Mouse (Mus musculus) spleen, adult 2 months (tissue): ENCODE data around the gene Nos1ap. TPM values are rescaled to one million over a fixed set of nuclear protein-coding genes. Genes with fewer than 3 reads are reported as not detected.

Source experiments
- DNase-seq, 2 experiments: peaks; one replicate each; pipeline versions ENCODE4 v3.0.0 to v3.0.0-alpha.2; 2012 to 2021; ENCODE audit warnings: low spot score in 2 of 2, low read depth in 1 of 2
- H3K27ac ChIP-seq: fragments of 200-500 bp; 2 replicates; pipeline ENCODE4 v1.5.1; 2012; ENCODE audit warnings: low read length, inconsistent platforms; ENCODE audit not compliant: insufficient read depth
- H3K27me3 ChIP-seq: fragments of 200-500 bp; 2 replicates; pipeline ENCODE4 v1.6.1; 2012; ENCODE audit warnings: mild to moderate bottlenecking, moderate library complexity, low read length, inconsistent platforms; ENCODE audit not compliant: control insufficient read depth, insufficient read depth
- H3K36me3 ChIP-seq: fragments of 200-500 bp; 2 replicates; pipeline ENCODE4 v1.6.1; 2012; ENCODE audit warnings: mild to moderate bottlenecking, low read length, inconsistent platforms; ENCODE audit not compliant: control insufficient read depth, insufficient read depth
- H3K4me1 ChIP-seq: fragments of 200-500 bp; 2 replicates; pipeline ENCODE4 v1.6.1; 2011; ENCODE audit warnings: inconsistent platforms; ENCODE audit not compliant: control insufficient read depth, insufficient read depth, insufficient read length
- H3K4me3 ChIP-seq: fragments of 200-500 bp; 2 replicates; pipeline ENCODE4 v1.5.1; 2011; ENCODE audit warnings: mild to moderate bottlenecking, inconsistent platforms; ENCODE audit not compliant: insufficient read depth, insufficient read length; ENCODE audit errors: extremely low read depth
- CTCF ChIP-seq: fragments of 200-500 bp; IDR thresholded peaks from 2 replicates; pipeline ENCODE4 v1.5.1; 2011; ENCODE audit warnings: mild to moderate bottlenecking, inconsistent platforms; ENCODE audit not compliant: insufficient read depth, insufficient read length, insufficient replicate concordance; ENCODE audit errors: extremely low read depth
- POLR2A ChIP-seq: fragments of 200-500 bp; IDR thresholded peaks from 2 replicates; pipeline ENCODE4 v1.6.1; 2011; ENCODE audit warnings: low read depth, low read length, inconsistent platforms
- WGBS: fragments of 180-500 bp; shearing (Covaris S2); methylation state at CpG from one replicate; pipeline ENCODE4 v1.1.7; 2018; 5-methylcytosine and 5-hydroxymethylcytosine counted together
- polyA plus RNA-seq: library from polyadenylated mRNA; depleted of rRNA; stranded (reverse); fragments of >200 nt; gene quantifications from 2 replicates; pipeline ENCODE4 v1.2.3, GENCODE M21; 2012

Gene Nos1ap
- polyA plus RNA-seq, 1 experiment, result 8.1 TPM

- no peak for TF ChIP-seq CTCF
- no peaks in the 10 kb centered on the region for H3K36me3 ChIP-seq
- no peak overlapping the region for H3K27ac ChIP-seq
- H3K27me3 ChIP-seq, result no peaks in the 10 kb centered on the region
- H3K4me3 ChIP-seq, result no peak overlapping the region
- H3K4me1 ChIP-seq, result no peaks in the 10 kb centered on the region
- DNase-seq, result no peak
These were observed 156.0 kb downstream of the Nos1ap start for GRCm38 (mm10) chr1:170433661-170434060.

DNA sequence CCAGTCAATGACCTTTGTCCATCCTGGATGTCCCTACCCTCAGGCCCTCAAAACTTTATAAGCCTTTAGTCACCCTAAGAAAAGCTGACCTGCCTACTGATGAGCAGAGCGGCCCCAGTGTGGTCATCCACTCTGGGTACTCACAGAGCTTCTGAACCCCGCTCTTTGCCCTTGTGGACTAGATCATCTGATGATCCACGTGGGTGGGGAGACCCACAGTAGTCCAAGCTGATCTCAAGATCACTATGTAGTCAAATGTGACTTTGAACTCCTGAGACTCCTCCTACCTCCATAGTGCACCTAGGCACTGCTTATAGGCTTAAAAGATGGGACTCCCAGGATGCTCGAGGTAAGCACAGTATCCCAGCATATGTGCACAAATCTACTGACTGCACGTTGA, 157.4 kb downstream of the Nos1ap start:
- Histone ChIP-seq H3K27me3 (no peaks in the 10 kb centered on the region), H3K27ac (no peak overlapping the region), H3K36me3 (no peaks in the 10 kb centered on the region), H3K4me3 (no peak overlapping the region), H3K4me1 (no peaks in the 10 kb centered on the region)
- WGBS, result 88% methylated on average over 5 of the region's 5 CpGs
- DNase-seq, result no peak
- TF ChIP-seq POLR2A (no peak), CTCF (no peak)

- no peaks in the 10 kb centered on the region for H3K4me1 ChIP-seq
- no peak overlapping the region for H3K4me3 ChIP-seq
- WGBS, result 96% methylated on average over 5 of the region's 5 CpGs
- H3K36me3 ChIP-seq, result no peaks in the 10 kb centered on the region
- H3K27ac ChIP-seq, result no peak overlapping the region
- TF ChIP-seq CTCF (no peak), POLR2A (no peak)
- H3K27me3 ChIP-seq, result no peaks in the 10 kb centered on the region
- no peak for DNase-seq
These were observed 158.3 kb downstream of the Nos1ap start for GRCm38 (mm10) chr1:170431312-170431711.

DNA sequence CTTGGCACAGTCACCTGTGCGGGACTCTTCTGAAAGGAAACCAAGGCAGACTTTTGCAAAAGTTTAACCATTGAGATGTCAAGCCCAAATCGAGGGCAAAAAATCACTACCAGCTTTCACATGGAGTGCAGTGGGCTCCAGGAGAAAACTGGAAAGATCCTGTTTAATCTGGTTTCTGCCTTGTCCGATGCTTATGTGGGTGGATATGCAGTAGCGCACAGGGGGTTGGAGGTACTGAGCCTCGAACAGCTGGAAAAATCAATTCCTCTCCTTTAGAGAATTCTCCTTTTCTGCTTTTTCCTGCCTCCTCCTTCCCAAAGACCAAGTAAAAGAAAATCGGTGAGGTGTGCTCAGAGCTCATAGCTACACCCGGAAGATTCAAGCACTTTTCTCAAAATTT, 159.0 kb downstream of the Nos1ap start:
- Histone ChIP-seq H3K27ac (no peak overlapping the region), H3K36me3 (no peaks in the 10 kb centered on the region), H3K4me1 (no peaks in the 10 kb centered on the region), H3K27me3 (no peaks in the 10 kb centered on the region), H3K4me3 (no peak overlapping the region)
- DNase-seq, result no peak
- WGBS, result 93% methylated on average over 7 of the region's 7 CpGs
- no peak for TF ChIP-seq POLR2A
- no peak for TF ChIP-seq CTCF

- no peaks in the 10 kb centered on the region for H3K27me3 ChIP-seq
- H3K27ac ChIP-seq, result no peak overlapping the region
- DNase-seq, result no peak
- no peaks in the 10 kb centered on the region for H3K4me1 ChIP-seq
- no peak overlapping the region for H3K4me3 ChIP-seq
- TF ChIP-seq CTCF (no peak), POLR2A (no peak)
- no peaks in the 10 kb centered on the region for H3K36me3 ChIP-seq
- WGBS, result 90% methylated on average over 6 of the region's 6 CpGs
These were observed 160.0 kb downstream of the Nos1ap start for GRCm38 (mm10) chr1:170429656-170430055.

DNA sequence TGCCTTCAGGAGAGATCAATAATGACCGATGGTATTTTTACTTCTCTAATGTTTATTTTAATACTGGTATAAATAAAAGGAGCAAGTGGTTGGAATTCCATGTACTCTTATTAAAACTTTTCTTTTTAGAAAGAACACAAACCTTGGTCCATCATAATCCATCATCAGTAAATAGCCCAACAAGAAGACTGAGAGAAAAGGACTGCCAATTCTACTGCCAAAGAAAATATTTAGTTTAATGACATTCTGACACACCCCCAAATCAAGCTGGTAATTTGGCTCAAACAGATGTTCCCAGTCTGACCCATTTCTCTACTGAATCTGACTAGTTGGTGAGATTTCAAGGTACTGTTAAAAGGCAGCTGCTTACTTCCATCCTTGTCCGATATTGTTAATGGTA, 161.5 kb downstream of the Nos1ap start:
- no peak for DNase-seq
- H3K4me3 ChIP-seq, result no peak overlapping the region
- no peak overlapping the region for H3K27ac ChIP-seq
- TF ChIP-seq CTCF, result no peak
- TF ChIP-seq POLR2A, result no peak
- WGBS, result 91% methylated on average over 2 of the region's 2 CpGs
- H3K36me3 ChIP-seq, result no peaks in the 10 kb centered on the region
- no peaks in the 10 kb centered on the region for H3K4me1 ChIP-seq
- H3K27me3 ChIP-seq, result no peaks in the 10 kb centered on the region

GRCm38 (mm10) chr1:170424258-170424889, 165.3 kb downstream of the Nos1ap start:
- no peaks in the 10 kb centered on the region for H3K4me1 ChIP-seq
- H3K27ac ChIP-seq, result no peak overlapping the region
- 89% methylated on average over 10 of the region's 10 CpGs for WGBS
- TF ChIP-seq CTCF (no peak), POLR2A (no peak)
- H3K36me3 ChIP-seq, result no peaks in the 10 kb centered on the region
- no peaks in the 10 kb centered on the region for H3K27me3 ChIP-seq
- no peak overlapping the region for H3K4me3 ChIP-seq
- no peak for DNase-seq

DNA sequence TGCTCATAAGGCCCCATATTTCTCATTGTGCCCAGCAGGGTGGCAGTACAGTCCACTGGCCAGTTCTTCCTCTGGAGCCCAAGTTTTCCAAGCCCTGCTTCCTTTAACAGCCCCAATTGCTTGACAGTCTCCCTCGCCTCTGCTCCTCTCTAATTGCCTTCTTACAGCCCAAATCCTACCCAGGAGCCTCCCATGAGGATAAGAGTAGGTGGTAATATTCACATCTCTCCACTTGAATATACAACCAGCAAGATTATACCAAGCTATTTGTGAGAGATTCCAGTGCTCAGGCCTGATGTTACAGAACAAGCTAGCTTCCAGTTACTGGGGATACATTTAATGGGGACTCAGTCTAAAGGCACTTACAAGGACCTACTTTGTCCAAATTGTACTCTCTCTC, 166.6 kb downstream of the Nos1ap start:
- no peak overlapping the region for H3K4me3 ChIP-seq
- H3K36me3 ChIP-seq, result no peaks in the 10 kb centered on the region
- no peaks in the 10 kb centered on the region for H3K4me1 ChIP-seq
- WGBS, result 77% methylated on average over 1 of the region's 1 CpGs
- TF ChIP-seq CTCF (no peak), POLR2A (no peak)
- no peaks in the 10 kb centered on the region for H3K27me3 ChIP-seq
- DNase-seq, result no peak
- no peak overlapping the region for H3K27ac ChIP-seq
